Mouse (Mus musculus): ENCODE measurements around the gene Bcl2l13. TPM values are rescaled to one million over a fixed set of nuclear protein-coding genes. Genes with fewer than 3 reads are reported as not detected.

The Bcl2l13 gene
- total and polyA plus RNA-seq, 3 experiments, result 43.7 to 49.9 TPM; not detected in 1

DNA sequence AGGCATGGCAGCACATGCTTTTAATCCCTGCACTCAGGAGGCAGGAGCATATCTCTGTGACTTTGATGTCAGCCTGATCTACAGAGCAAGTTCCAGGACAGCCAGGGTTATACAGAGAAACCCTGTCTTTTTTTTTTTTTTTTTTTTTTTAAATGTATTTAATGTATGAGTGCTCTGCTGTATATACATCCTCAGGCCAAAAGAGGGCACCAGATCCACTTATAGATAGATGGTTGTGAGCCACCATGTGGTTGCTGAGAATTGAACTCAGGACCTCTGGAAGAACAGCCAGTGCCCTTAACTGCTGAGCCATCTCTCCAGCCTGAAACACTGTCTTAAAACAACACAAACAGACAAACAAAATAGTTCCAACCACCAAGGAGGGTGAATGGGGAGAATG lies 47.1 kb upstream of the Bcl2l13 start (continued):
- TF ChIP-seq HCFC1 (IDR thresholded peaks at IDR 0.05; ENCODE audit: low read depth, low read length) (no peak), CHD1 (IDR thresholded peaks at IDR 0.05; ENCODE audit: low read depth, low read length) (no peak), TCF12 (IDR thresholded peaks at IDR 0.05; ENCODE audit: low read depth, low read length) (no peak), NELFE (IDR thresholded peaks at IDR 0.05; ENCODE audit: low read depth, low read length) (no peak), TAL1 (IDR thresholded peaks at IDR 0.05; ENCODE audit: low read length) (no peak), USF1 (IDR thresholded peaks at IDR 0.05; ENCODE audit: low read depth, low read length) (no peak), ZMIZ1 (IDR thresholded peaks at IDR 0.05; ENCODE audit: low read depth, low read length) (no peak), RAD21 (IDR thresholded peaks at IDR 0.05; ENCODE audit: low read depth, low read length) (peak; percentile 56), E2F4 (IDR thresholded peaks at IDR 0.05; ENCODE audit: borderline replicate concordance, low read depth, low read length) (no peak), CHD2 (IDR thresholded peaks at IDR 0.05; ENCODE audit: low read length) (no peak), KAT2A (conservative IDR thresholded peaks at IDR 0.05; ENCODE audit: low read depth, low read length) (no peak), BHLHE40 (IDR thresholded peaks at IDR 0.05; ENCODE audit: borderline replicate concordance, low read depth, low read length) (no peak), MAZ (IDR thresholded peaks at IDR 0.05; ENCODE audit: low read depth, low read length) (no peak), TBP (IDR thresholded peaks at IDR 0.05; ENCODE audit: low read depth, low read length) (no peak), MEF2A (IDR thresholded peaks at IDR 0.05; ENCODE audit: extremely low read depth, insufficient replicate concordance, low read depth, low read length, poor library complexity, severe bottlenecking) (no peak), RCOR1 (IDR thresholded peaks at IDR 0.05; ENCODE audit: low read depth, low read length) (no peak), GABPA (IDR thresholded peaks at IDR 0.05; ENCODE audit: low read depth, low read length) (no peak)

- H3K79me2 ChIP-seq (ENCODE audit: control insufficient read depth, insufficient read depth, low read length, poor library complexity), result no peaks in the 10 kb centered on the region
- no peaks in the 10 kb centered on the region for H3K9me3 ChIP-seq (replicated peaks; ENCODE audit: insufficient read depth, low read length)
- DNase-seq (ENCODE audit: low read depth, low spot score), result peak; percentile 86
- H3K4me3 ChIP-seq (ENCODE audit: control insufficient read depth in 1 of 2, insufficient read depth in 1 of 2, low read depth in 2 of 2, low read length in 2 of 2), result no peak overlapping the region
- TF ChIP-seq MAFK (IDR thresholded peaks at IDR 0.05; ENCODE audit: borderline replicate concordance, low read depth, low read length), result no peak
- TF ChIP-seq ZKSCAN1 (IDR thresholded peaks at IDR 0.05; ENCODE audit: low read depth, low read length), result no peak
- peak; percentile 53; the same call in 1 of the 2 replicates for TF ChIP-seq BHLHE40 (IDR thresholded peaks at IDR 0.05; ENCODE audit: borderline replicate concordance, low read depth, low read length)
- TF ChIP-seq UBTF (IDR thresholded peaks at IDR 0.05; ENCODE audit: borderline replicate concordance, insufficient read depth, low read depth, low read length), result no peak
- TF ChIP-seq ETS1 (IDR thresholded peaks at IDR 0.05; ENCODE audit: low read depth, low read length), result peak; percentile 62
- TF ChIP-seq EP300 (IDR thresholded peaks at IDR 0.05; ENCODE audit: low read depth in 1 of 2, low read length in 2 of 2), result peak in 1 of 2 experiments; percentile 5; a peak in 1 of 4 replicates
- no peak for TF ChIP-seq RCOR1 (IDR thresholded peaks at IDR 0.05; ENCODE audit: low read depth, low read length)
- TF ChIP-seq MXI1 (IDR thresholded peaks at IDR 0.05; ENCODE audit: low read depth, low read length), result 0 out of 2 replicates have a peak, but pooled peaks have one; percentile 28
- TF ChIP-seq GATA1 (IDR thresholded peaks at IDR 0.05; ENCODE audit: low read depth, low read length), result peak; percentile 66; the same call in 1 of the 2 replicates
- TF ChIP-seq CHD1 (IDR thresholded peaks at IDR 0.05; ENCODE audit: low read depth, low read length), result no peak
- TF ChIP-seq SMC3 (IDR thresholded peaks at IDR 0.05; ENCODE audit: low read depth, low read length), result no peak
- no peak for TF ChIP-seq GABPA (IDR thresholded peaks at IDR 0.05; ENCODE audit: low read depth, low read length)
- peak; percentile 91; the same call in 1 of the 2 replicates for TF ChIP-seq MAZ (IDR thresholded peaks at IDR 0.05; ENCODE audit: low read depth, low read length)
- no peak for TF ChIP-seq ZMIZ1 (IDR thresholded peaks at IDR 0.05; ENCODE audit: low read depth, low read length)
- TF ChIP-seq TAL1 (IDR thresholded peaks at IDR 0.05; ENCODE audit: low read length), result no peak
- TF ChIP-seq USF1 (IDR thresholded peaks at IDR 0.05; ENCODE audit: low read depth, low read length), result no peak
- no peak for TF ChIP-seq POLR2A (IDR thresholded peaks at IDR 0.05; ENCODE audit: control insufficient read depth in 1 of 2, insufficient read depth in 1 of 2, low read depth in 1 of 2, low read length in 2 of 2, poor library complexity in 1 of 2)
- H3K27me3 ChIP-seq (ENCODE audit: control insufficient read depth in 1 of 2, insufficient read depth in 2 of 2, low read length in 2 of 2), result no peaks in the 10 kb centered on the region
- H3K9ac ChIP-seq (ENCODE audit: control insufficient read depth, low read depth, low read length, poor library complexity, severe bottlenecking), result no peak overlapping the region
- H3K4me1 ChIP-seq (ENCODE audit: control insufficient read depth in 1 of 2, insufficient read depth in 2 of 2, low read length in 2 of 2), result peaks cover 7 to 33% of the 10 kb centered on the region in 2 experiments
- H3K36me3 ChIP-seq (ENCODE audit: control insufficient read depth in 1 of 2, insufficient read depth in 2 of 2, low read length in 2 of 2), result peaks cover 6 to 15% of the 10 kb centered on the region in 2 experiments; a peak in 3 of 4 replicates
- no peak overlapping the region; the same call in 1 of the 2 replicates for H3K27ac ChIP-seq (ENCODE audit: control insufficient read depth, low read depth, low read length)
Observed at GRCm38 (mm10) chr6:120790153-120790552, 45.9 kb upstream of the Bcl2l13 start.

Data from MEL (cell line).